Mouse (Mus musculus): Measurements from ENCODE around the gene Ezr. TPM values are rescaled to one million over a fixed set of nuclear protein-coding genes. Genes with fewer than 3 reads are reported as not detected.

Gene Ezr
- polyA plus RNA-seq, 1 experiment from 2014 or later = 73.8 TPM

DNA sequence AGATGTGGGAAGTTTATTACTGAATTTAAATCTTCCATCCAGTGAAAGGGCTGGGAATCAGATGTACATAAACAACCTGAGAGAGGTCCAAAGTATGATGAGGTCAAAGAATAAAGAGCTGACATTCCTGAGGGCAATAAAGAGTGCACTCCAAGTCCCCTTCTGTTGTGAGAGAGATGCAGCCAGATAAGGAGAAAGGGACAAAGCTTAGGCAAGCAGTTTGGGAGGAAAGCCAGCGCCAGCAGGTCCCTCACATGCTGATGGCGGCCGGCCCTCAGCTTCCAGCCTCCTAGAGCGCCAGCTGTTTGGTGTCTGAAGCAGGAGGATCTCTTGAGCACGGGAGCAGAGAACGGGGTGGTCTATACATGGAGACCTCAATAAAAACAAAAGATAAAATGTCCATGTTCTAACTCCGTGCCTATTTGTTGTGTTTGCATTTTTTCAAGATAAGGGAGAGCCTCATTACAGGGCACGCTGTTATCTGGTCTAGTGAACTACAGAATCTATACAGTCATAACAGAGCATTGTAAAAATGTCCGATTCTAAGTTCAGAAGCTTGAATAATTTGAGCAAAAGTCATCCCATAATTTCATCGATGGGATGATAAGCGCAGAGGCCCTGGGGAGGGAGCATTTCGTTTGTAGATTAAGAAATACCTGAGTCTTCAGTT, 15.9 kb upstream of the Ezr start:
- Histone ChIP-seq H3K27ac (ENCODE audit: low read depth, low read length) (no peak overlapping the region), H3K9ac (ENCODE audit: low read depth, low read length) (no peak overlapping the region), H3K36me3 (ENCODE audit: control insufficient read depth, insufficient read depth, low read length) (no peaks in the 10 kb centered on the region), H3K4me1 (replicated peaks; ENCODE audit: control insufficient read depth, insufficient read depth, low read length) (no peaks in the 10 kb centered on the region), H3K4me2 (replicated peaks; ENCODE audit: low read depth, low read length) (no peak overlapping the region), H3K9me3 (ENCODE audit: control insufficient read depth, low read length) (no peaks in the 10 kb centered on the region), H3K4me3 (ENCODE audit: low read depth, low read length) (no peak overlapping the region), H3K27me3 (ENCODE audit: control insufficient read depth, insufficient read depth, low read length) (no peaks in the 10 kb centered on the region)
- ATAC-seq (ENCODE audit: low FRiP score) (no peak), DNase-seq (ENCODE audit: low spot score) (no peak)
- 87% methylated on average over 12 of the region's 12 CpGs for WGBS

DNA sequence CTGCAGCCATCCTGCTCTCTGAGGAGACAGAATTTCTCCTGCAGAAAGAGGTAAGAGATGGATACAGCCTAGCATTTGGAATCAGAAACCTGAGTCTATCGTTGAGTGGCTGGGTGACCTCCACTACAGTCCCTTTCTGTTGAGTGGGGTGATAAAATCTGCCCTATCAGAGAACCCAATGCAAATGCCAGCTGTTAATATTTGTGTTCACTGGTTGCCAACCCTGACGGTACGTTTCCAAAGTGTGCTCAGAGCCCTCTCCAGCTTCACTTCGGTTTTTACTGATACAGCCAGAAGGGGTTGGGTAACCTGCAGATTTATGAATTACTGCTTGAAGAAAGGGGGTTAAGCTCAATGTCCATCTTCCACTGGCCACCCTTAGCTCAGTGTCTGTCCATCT, 14.9 kb upstream of the Ezr start:
- H3K4me2 ChIP-seq (replicated peaks; ENCODE audit: low read depth, low read length) = no peak overlapping the region
- no peaks in the 10 kb centered on the region for H3K36me3 ChIP-seq (ENCODE audit: control insufficient read depth, insufficient read depth, low read length)
- H3K9me3 ChIP-seq (ENCODE audit: control insufficient read depth, low read length) = no peaks in the 10 kb centered on the region
- H3K4me3 ChIP-seq (ENCODE audit: low read depth, low read length) = no peak overlapping the region
- no peak for DNase-seq (ENCODE audit: low spot score)
- ATAC-seq (ENCODE audit: low FRiP score) = no peak
- H3K27me3 ChIP-seq (ENCODE audit: control insufficient read depth, insufficient read depth, low read length) = no peaks in the 10 kb centered on the region
- WGBS = 91% methylated on average over 4 of the region's 4 CpGs
- H3K27ac ChIP-seq (ENCODE audit: low read depth, low read length) = no peak overlapping the region
- no peak overlapping the region for H3K9ac ChIP-seq (ENCODE audit: low read depth, low read length)
- H3K4me1 ChIP-seq (replicated peaks; ENCODE audit: control insufficient read depth, insufficient read depth, low read length) = no peaks in the 10 kb centered on the region

DNA sequence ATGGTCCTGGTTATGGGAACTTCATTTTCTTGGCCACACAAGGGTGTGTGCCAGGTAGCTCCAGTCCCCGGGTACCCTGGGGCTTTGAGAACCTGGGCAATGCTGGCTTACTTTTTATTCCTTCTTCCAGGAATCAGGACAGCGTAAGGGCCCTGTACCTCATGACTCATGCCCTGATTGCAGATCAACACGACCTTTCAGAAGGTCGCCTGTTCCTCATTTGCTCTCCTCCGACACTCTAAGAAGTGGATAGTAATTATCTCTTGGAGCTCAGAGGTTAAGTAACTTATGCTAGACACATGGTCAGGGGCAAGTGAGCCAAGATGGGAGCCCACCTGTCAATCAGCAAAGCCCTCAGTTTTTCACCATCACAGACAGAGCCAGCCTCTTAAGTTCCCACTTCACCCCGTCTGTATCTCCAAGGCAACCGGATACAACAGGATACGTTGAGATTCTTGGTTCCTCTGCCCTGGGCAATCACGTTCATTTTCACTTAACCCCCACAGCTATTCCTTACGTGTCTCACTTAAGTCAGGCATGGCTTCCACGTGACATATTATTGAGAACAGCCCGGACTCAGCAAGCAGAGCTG, 11.7 kb upstream of the Ezr start:
- ATAC-seq (ENCODE audit: low FRiP score) = no peak
- no peak overlapping the region for H3K27ac ChIP-seq (ENCODE audit: low read depth, low read length)
- no peaks in the 10 kb centered on the region for H3K4me1 ChIP-seq (replicated peaks; ENCODE audit: control insufficient read depth, insufficient read depth, low read length)
- H3K36me3 ChIP-seq (ENCODE audit: control insufficient read depth, insufficient read depth, low read length) = no peaks in the 10 kb centered on the region
- no peak overlapping the region for H3K4me3 ChIP-seq (ENCODE audit: low read depth, low read length)
- no peaks in the 10 kb centered on the region for H3K9me3 ChIP-seq (ENCODE audit: control insufficient read depth, low read length)
- no peaks in the 10 kb centered on the region for H3K27me3 ChIP-seq (ENCODE audit: control insufficient read depth, insufficient read depth, low read length)
- no peak for DNase-seq (ENCODE audit: low spot score)
- no peak overlapping the region for H3K9ac ChIP-seq (ENCODE audit: low read depth, low read length)
- no peak overlapping the region for H3K4me2 ChIP-seq (replicated peaks; ENCODE audit: low read depth, low read length)
- 71% methylated on average over 12 of the region's 12 CpGs for WGBS

DNA sequence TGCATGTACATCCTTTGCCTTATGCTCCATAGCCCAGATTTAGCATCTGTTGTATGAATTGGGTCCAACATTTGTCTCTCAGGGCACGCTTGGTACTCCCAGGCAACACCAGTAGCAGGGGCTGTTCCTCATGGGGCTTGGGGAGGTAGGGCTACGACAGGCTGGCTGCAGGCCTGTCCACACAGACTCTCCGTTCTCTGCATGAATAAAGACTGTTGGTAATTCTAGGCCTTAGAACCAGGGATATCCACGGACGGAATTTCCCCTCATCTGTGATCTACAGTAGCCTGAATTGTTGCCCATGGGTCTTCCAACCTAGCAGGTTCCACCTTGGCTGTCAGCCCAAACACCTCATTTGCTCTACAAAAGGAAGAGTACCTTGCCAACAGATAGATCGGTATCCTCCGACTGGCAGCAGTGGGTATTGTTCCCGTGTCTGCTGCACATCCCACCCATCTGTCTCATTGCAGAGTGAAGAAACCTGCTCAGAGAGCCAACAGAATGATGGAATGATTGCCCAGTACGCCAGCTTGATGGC, 7.1 kb upstream of the Ezr start:
- WGBS = 91% methylated on average over 9 of the region's 9 CpGs
- H3K4me1 ChIP-seq (replicated peaks; ENCODE audit: control insufficient read depth, insufficient read depth, low read length) = no peaks in the 10 kb centered on the region
- H3K9ac ChIP-seq (ENCODE audit: low read depth, low read length) = no peak overlapping the region
- DNase-seq (ENCODE audit: low spot score) = no peak
- no peaks in the 10 kb centered on the region for H3K27me3 ChIP-seq (ENCODE audit: control insufficient read depth, insufficient read depth, low read length)
- no peak for ATAC-seq (ENCODE audit: low FRiP score)
- no peak overlapping the region for H3K4me3 ChIP-seq (ENCODE audit: low read depth, low read length)
- H3K36me3 ChIP-seq (ENCODE audit: control insufficient read depth, insufficient read depth, low read length) = no peaks in the 10 kb centered on the region
- H3K27ac ChIP-seq (ENCODE audit: low read depth, low read length) = no peak overlapping the region
- no peaks in the 10 kb centered on the region for H3K9me3 ChIP-seq (ENCODE audit: control insufficient read depth, low read length)
- no peak overlapping the region for H3K4me2 ChIP-seq (replicated peaks; ENCODE audit: low read depth, low read length)

DNA sequence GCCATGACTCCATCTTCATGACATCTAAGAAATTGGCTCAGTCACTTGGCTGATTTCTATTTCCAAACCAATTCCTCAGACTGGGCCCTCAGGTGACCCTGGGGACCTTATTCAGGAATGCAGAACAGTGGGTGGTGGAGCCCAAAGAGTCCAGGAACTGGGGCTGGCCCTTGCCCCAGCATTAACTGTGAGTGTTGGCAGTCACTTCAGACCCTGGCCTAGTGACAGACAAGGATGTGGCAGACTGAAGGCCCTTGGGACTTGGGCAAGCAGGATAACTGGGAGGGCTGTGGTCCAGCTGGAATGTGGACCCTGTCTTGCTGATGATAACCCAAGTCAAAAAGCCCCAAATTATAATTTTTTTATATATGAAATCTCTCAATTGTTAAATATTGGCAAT, 6.5 kb upstream of the Ezr start:
- no peaks in the 10 kb centered on the region for H3K9me3 ChIP-seq (ENCODE audit: control insufficient read depth, low read length)
- ATAC-seq (ENCODE audit: low FRiP score) (no peak), DNase-seq (ENCODE audit: low spot score) (no peak)
- no peaks in the 10 kb centered on the region for H3K4me1 ChIP-seq (replicated peaks; ENCODE audit: control insufficient read depth, insufficient read depth, low read length)
- no peaks in the 10 kb centered on the region for H3K27me3 ChIP-seq (ENCODE audit: control insufficient read depth, insufficient read depth, low read length)
- H3K4me3 ChIP-seq (ENCODE audit: low read depth, low read length) = no peak overlapping the region
- H3K4me2 ChIP-seq (replicated peaks; ENCODE audit: low read depth, low read length) = no peak overlapping the region
- H3K9ac ChIP-seq (ENCODE audit: low read depth, low read length) = no peak overlapping the region
- H3K36me3 ChIP-seq (ENCODE audit: control insufficient read depth, insufficient read depth, low read length) = no peaks in the 10 kb centered on the region
- H3K27ac ChIP-seq (ENCODE audit: low read depth, low read length) = no peak overlapping the region

DNA sequence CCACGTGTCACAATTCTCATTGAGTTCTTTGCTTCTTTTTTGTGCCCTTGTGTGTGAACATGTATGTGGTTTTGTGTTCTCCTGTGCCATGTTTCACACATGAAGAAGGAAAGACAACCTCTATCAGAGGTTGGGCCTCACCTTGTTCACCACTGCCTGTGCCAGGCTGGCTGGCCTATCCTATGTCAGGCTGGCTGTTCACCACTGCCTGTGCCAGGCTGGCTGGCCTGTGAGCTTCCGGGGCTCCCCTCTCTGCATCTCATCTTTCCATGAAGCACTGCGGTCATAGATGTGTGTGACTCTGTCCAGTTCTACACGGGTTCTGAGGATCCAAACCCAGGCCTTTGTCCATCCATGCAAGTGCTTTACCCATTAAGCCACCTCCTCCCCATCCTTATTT, 4.7 kb upstream of the Ezr start:
- 80% methylated on average over 4 of the region's 4 CpGs for WGBS
- H3K36me3 ChIP-seq (ENCODE audit: control insufficient read depth, insufficient read depth, low read length) = no peaks in the 10 kb centered on the region
- H3K9me3 ChIP-seq (ENCODE audit: control insufficient read depth, low read length) = no peaks in the 10 kb centered on the region
- H3K27me3 ChIP-seq (ENCODE audit: control insufficient read depth, insufficient read depth, low read length) = peaks cover 2% of the 10 kb centered on the region; the same call in 1 of the 2 replicates
- no peak overlapping the region for H3K4me2 ChIP-seq (replicated peaks; ENCODE audit: low read depth, low read length)
- H3K27ac ChIP-seq (ENCODE audit: low read depth, low read length) = no peak overlapping the region
- H3K4me1 ChIP-seq (replicated peaks; ENCODE audit: control insufficient read depth, insufficient read depth, low read length) = peaks cover under 1% of the 10 kb centered on the region; the same call in 1 of the 2 replicates
- H3K9ac ChIP-seq (ENCODE audit: low read depth, low read length) = no peak overlapping the region
- no peak for ATAC-seq (ENCODE audit: low FRiP score)
- no peak overlapping the region for H3K4me3 ChIP-seq (ENCODE audit: low read depth, low read length)
- DNase-seq (ENCODE audit: low spot score) = no peak

DNA sequence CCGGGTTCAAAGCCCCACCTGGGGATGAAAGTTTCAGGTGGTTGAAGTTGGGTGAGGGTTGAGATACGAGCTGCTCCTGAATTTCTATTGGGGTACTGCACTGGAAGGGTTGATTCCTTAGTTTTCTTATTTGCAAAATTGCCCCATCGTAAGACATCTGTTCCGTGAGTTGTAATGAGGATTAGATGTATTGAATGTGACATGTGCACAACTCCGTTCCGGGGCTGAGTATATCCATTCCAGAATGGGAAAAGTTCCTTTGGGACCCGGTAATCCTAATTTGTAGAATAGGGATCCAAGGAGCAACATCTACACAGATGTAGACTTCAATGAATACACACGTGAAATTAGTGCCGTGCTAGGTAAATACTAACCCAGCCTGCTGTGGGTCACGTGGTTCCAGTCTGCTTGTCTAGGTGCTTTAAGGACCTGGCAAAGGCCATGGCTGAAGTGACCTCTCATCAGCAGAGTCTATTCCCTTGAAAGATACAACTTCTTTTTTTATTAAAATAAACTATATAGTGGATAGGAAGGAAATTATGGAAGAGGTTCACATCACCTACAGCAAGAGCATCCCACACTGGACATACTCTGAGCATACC, 1.3 kb upstream of the Ezr start:
- peaks cover 12% of the 10 kb centered on the region for H3K27me3 ChIP-seq (ENCODE audit: control insufficient read depth, insufficient read depth, low read length)

DNA sequence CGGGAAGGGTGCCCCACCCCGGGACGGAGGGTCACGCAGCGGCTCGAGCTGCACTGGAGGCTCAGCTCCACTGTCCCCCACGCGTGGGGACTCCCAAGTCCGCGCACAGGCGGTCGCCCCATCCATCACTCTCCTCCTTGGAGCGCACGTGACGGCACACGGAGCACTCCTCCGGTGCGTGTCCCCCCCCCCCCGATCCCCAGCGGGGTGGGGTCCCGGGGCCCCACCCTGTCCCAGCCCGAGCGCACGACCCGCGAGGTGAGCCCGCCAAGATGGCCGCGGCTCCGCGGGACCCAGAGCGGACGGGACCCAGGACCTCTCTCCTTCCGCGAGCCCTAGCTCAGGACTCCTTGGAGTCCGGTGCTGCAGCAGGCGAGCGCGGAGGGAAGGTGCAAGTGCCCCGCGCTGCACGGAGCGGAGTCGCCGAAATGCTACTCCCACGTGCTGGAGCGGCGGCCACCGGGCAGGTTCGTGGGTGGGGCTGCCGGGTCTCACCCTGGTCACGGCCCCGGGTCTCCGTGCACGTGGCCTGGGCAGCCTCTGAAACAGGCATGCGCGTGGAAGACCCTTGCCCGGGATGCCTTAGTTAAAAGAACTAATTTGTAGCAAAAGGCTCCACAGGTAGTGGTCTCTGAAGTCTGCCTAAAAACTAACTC, 550 bp upstream of the Ezr start:
- ATAC-seq (ENCODE audit: low FRiP score) = peak; percentile 65
- Histone ChIP-seq H3K27ac (ENCODE audit: low read depth, low read length) (no peak overlapping the region), H3K9ac (ENCODE audit: low read depth, low read length) (peak overlapping the region; percentile 83), H3K36me3 (ENCODE audit: control insufficient read depth, insufficient read depth, low read length) (no peaks in the 10 kb centered on the region), H3K9me3 (ENCODE audit: control insufficient read depth, low read length) (no peaks in the 10 kb centered on the region), H3K27me3 (ENCODE audit: control insufficient read depth, insufficient read depth, low read length) (peaks cover 12% of the 10 kb centered on the region), H3K4me1 (replicated peaks; ENCODE audit: control insufficient read depth, insufficient read depth, low read length) (peaks cover 10% of the 10 kb centered on the region), H3K4me3 (ENCODE audit: low read depth, low read length) (peak overlapping the region; percentile 79), H3K4me2 (replicated peaks; ENCODE audit: low read depth, low read length) (peak overlapping the region; percentile 99)
- under 1% methylated on average over 36 of the region's 58 CpGs for WGBS
- peak; percentile 75 for DNase-seq (ENCODE audit: low spot score)

More for the DNA sequence above, 1.3 kb upstream of the Ezr start:
- peak overlapping the region; percentile 79 for H3K4me3 ChIP-seq (ENCODE audit: low read depth, low read length)
- no peaks in the 10 kb centered on the region for H3K9me3 ChIP-seq (ENCODE audit: control insufficient read depth, low read length)
- peaks cover 7% of the 10 kb centered on the region for H3K4me1 ChIP-seq (replicated peaks; ENCODE audit: control insufficient read depth, insufficient read depth, low read length)
- DNase-seq (ENCODE audit: low spot score) = no peak
- peak overlapping the region; percentile 99 for H3K4me2 ChIP-seq (replicated peaks; ENCODE audit: low read depth, low read length)
- no peak overlapping the region for H3K9ac ChIP-seq (ENCODE audit: low read depth, low read length)
- ATAC-seq (ENCODE audit: low FRiP score) = no peak
- H3K27ac ChIP-seq (ENCODE audit: low read depth, low read length) = no peak overlapping the region
- H3K36me3 ChIP-seq (ENCODE audit: control insufficient read depth, insufficient read depth, low read length) = no peaks in the 10 kb centered on the region
- 54% methylated on average over 10 of the region's 10 CpGs for WGBS
